Comparison of ENCODE assay signal across 12 mouse cellular contexts in the genomic region with DNA sequence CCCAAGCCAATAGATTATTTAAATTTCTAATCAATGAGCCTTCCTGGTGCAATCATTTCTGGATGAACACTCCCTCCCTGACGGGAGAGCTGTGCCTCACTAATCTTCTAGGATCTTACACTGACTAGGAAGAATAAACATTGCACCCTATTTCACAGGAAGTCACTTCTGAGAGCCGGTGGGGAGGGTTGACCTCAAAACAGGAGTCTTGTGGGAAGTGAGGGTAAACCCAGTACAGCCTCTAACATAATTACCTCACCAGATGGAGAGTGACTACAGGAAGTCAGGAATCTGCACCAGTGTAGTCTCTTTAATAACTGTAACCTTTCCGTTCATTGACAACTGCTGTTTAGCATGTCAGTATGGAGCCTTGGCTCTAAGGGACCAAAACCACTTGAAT.
DNase-seq lines count a peak whose midpoint lies in the region; ATAC-seq and TF ChIP-seq lines count a peak whose summit lies in the region.
"Had no signal": no experiment of that assay in that cellular context is flagged by ENCODE, and none has a peak within 500 bp of the region (broad histone marks: within the 10 kb centered on the region; RNA-seq: fewer than 3 reads in every experiment).

No protein-coding gene starts in this region.

- H3K36me3 ChIP-seq in lung, embryonic 14.5 days (ENCODE audit: insufficient read depth) = no peaks in the 10 kb centered on the region
- no peaks in the 10 kb centered on the region for H3K36me3 ChIP-seq in macrophage (ENCODE audit: inconsistent target)
- H3K36me3 ChIP-seq in forebrain, postnatal 0 days (ENCODE audit: insufficient read depth) = no peaks in the 10 kb centered on the region
- H3K36me3 ChIP-seq: limb, embryonic 15.5 days had no signal

- H3K79me2 ChIP-seq in macrophage (ENCODE audit: inconsistent target) = no peaks in the 10 kb centered on the region

- ATAC-seq in lung, embryonic 14.5 days (ENCODE audit: insufficient read depth) = peak; percentile 36; the same call in 1 of the 2 replicates
- ATAC-seq in forebrain, postnatal 0 days = no peak

- H3K4me2 ChIP-seq in lung, embryonic 14.5 days = no peak overlapping the region
- H3K4me2 ChIP-seq in forebrain, postnatal 0 days (ENCODE audit: low read depth) = no peak overlapping the region
- H3K4me2 ChIP-seq: limb, embryonic 15.5 days had no signal

- no peak overlapping the region for H3K9ac ChIP-seq in lung, embryonic 14.5 days
- H3K9ac ChIP-seq in forebrain, postnatal 0 days = no peak overlapping the region
- H3K9ac ChIP-seq: limb, embryonic 15.5 days had no signal

- peak overlapping the region; percentile 67 for H3K27ac ChIP-seq in gastrocnemius, adult 2 months
- H3K27ac ChIP-seq in lung, embryonic 14.5 days (ENCODE audit: low read depth) = no peak overlapping the region
- peak overlapping the region; percentile 4; the same call in 1 of the 2 replicates for H3K27ac ChIP-seq in macrophage
- H3K27ac ChIP-seq in forebrain, postnatal 0 days (ENCODE audit: low read depth, low read length) = no peak overlapping the region
- H3K27ac ChIP-seq: limb, embryonic 15.5 days had no signal

- H3K4me3 ChIP-seq in gastrocnemius, adult 2 months = no peak overlapping the region
- no peak overlapping the region for H3K4me3 ChIP-seq in lung, embryonic 14.5 days (ENCODE audit: low read depth, low read length)
- H3K4me3 ChIP-seq in lung, adult 2 months (replicated peaks; ENCODE audit: extremely low read depth, low read depth, low read length) = no peak overlapping the region
- H3K4me3 ChIP-seq in macrophage (ENCODE audit: inconsistent target) = no peak overlapping the region
- H3K4me3 ChIP-seq in forebrain, postnatal 0 days (ENCODE audit: low read depth, low read length) = no peak overlapping the region
- H3K4me3 ChIP-seq: limb, embryonic 15.5 days had no signal

- WGBS in lung, embryonic 14.5 days = 15% methylated on average over 3 of the region's 3 CpGs
- WGBS in lung, adult 2 months = 20% methylated on average over 3 of the region's 3 CpGs
- WGBS in macrophage (ENCODE audit: missing documents) = 15% methylated on average over 3 of the region's 3 CpGs
- 66% methylated on average over 3 of the region's 3 CpGs for WGBS in forebrain, postnatal 0 days

- no peaks in the 10 kb centered on the region for H3K9me3 ChIP-seq in lung, embryonic 14.5 days (ENCODE audit: low read depth, low read length)
- H3K9me3 ChIP-seq in forebrain, postnatal 0 days (ENCODE audit: low read length) = no peaks in the 10 kb centered on the region
- H3K9me3 ChIP-seq: limb, embryonic 15.5 days had no signal

- intact Hi-C loops in gastrocnemius, adult 2 months (cut with DNase I) = no loop called here

- TF ChIP-seq POLR2A in lung, adult 2 months (IDR thresholded peaks at IDR 0.05; ENCODE audit: borderline replicate concordance, extremely low read depth, low read depth, low read length) = no peak

- no peak for DNase-seq in gastrocnemius, adult 2 months
- no peak for DNase-seq in gastrocnemius, postnatal 10 days
- peak; percentile 17 for DNase-seq in lung, embryonic 14.5 days
- DNase-seq in lung, adult 2 months = no peak
- peak; percentile 42 to 61 for DNase-seq in thymus, postnatal 36 days
- no peak for DNase-seq in ovary, postnatal 14 days (ENCODE audit: low spot score)
- DNase-seq in forebrain, postnatal 0 days = no peak
- DNase-seq: B cell, adult 2 months; heart, postnatal 4 days; midbrain, embryonic 14.5 days had no signal

- H3K4me1 ChIP-seq in lung, embryonic 14.5 days (ENCODE audit: insufficient read depth) = no peaks in the 10 kb centered on the region
- H3K4me1 ChIP-seq in lung, adult 2 months (ENCODE audit: control insufficient read depth, insufficient read depth, low read length) = no peaks in the 10 kb centered on the region; the same call in 1 of the 2 replicates
- no peaks in the 10 kb centered on the region for H3K4me1 ChIP-seq in forebrain, postnatal 0 days (ENCODE audit: insufficient read depth)

- H3K27me3 ChIP-seq in lung, embryonic 14.5 days (ENCODE audit: insufficient read depth, low read length) = no peaks in the 10 kb centered on the region
- H3K27me3 ChIP-seq in forebrain, postnatal 0 days (ENCODE audit: insufficient read depth, low read length) = no peaks in the 10 kb centered on the region
- H3K27me3 ChIP-seq: limb, embryonic 15.5 days had no signal

- TF ChIP-seq CTCF in gastrocnemius, adult 2 months (IDR thresholded peaks at IDR 0.05) = no peak
- TF ChIP-seq CTCF in lung, embryonic 14.5 days (IDR thresholded peaks at IDR 0.05; ENCODE audit: low read depth) = no peak
- TF ChIP-seq CTCF in lung, adult 2 months (IDR thresholded peaks at IDR 0.05; ENCODE audit: insufficient read depth, low read length) = no peak
- no peak for TF ChIP-seq CTCF in forebrain, postnatal 0 days (IDR thresholded peaks at IDR 0.05; ENCODE audit: low read depth)

Comparison
In these comparisons a context has a peak if more than half of its experiments do, and no peak if none do; other contexts are left out.
1. DNase-seq: peak in lung, embryonic 14.5 days (single experiment) and thymus, postnatal 36 days (2 of 2); none in gastrocnemius, adult 2 months (single experiment), gastrocnemius, postnatal 10 days (single experiment), lung, adult 2 months (single experiment), ovary, postnatal 14 days (single experiment) and forebrain, postnatal 0 days (single experiment).
2. H3K27ac ChIP-seq: peak in gastrocnemius, adult 2 months (single experiment) and macrophage (single experiment); none in lung, embryonic 14.5 days (single experiment) and forebrain, postnatal 0 days (single experiment).